Mouse (Mus musculus): ENCODE results near the gene Znrf4. TPM values are rescaled to one million over a fixed set of nuclear protein-coding genes. Genes with fewer than 3 reads are reported as not detected.

Gene Znrf4
- polyA plus RNA-seq, 2 experiments = not detected

DNA sequence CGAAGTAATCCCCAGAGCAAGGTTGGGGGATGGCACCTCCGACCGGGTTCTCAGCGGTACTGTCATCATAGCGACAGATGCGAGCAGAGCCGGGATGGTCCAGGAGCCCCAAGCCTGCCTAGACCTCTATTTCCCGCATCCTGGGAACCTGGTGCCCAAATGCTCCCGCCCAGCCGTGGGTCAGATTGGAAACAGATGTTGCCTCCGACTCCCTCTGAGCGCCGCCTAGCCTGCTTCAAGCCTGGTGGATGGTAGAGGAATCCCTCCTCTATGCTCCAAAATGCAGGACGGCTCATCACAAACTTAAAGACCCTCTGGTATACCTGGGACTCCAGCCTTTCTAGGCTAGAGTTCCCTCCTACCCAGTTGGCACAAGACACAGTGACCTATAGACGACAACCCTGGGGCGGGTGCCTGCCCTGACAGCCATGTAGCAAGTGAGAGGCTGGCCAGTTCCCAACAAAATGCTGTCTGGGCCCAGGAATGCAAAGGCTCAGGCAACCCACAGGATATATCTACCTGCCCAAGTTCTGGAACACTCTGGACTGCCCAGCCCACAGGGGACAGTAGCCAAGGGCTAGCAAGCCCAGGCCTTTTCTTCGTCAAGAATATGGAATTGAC, 49.3 kb downstream of the Znrf4 start:
- Histone ChIP-seq H3K9ac (ENCODE audit: low read depth, low read length, severe bottlenecking) (peak overlapping the region; percentile 43), H3K36me3 (ENCODE audit: control insufficient read depth, insufficient read depth, low read length) (peaks cover 8% of the 10 kb centered on the region), H3K9me3 (ENCODE audit: control insufficient read depth, low read length) (no peaks in the 10 kb centered on the region), H3K4me2 (replicated peaks; ENCODE audit: low read depth, low read length, severe bottlenecking) (peak overlapping the region; percentile 60), H3K4me1 (ENCODE audit: control insufficient read depth, insufficient read depth, low read length) (peaks cover 36% of the 10 kb centered on the region), H3K27ac (replicated peaks; ENCODE audit: low read depth, low read length) (peak overlapping the region; percentile 94), H3K4me3 (replicated peaks; ENCODE audit: low read length) (peak overlapping the region; percentile 70), H3K27me3 (ENCODE audit: control insufficient read depth, insufficient read depth, low read length) (no peaks in the 10 kb centered on the region)
- TF ChIP-seq POLR2A (IDR thresholded peaks at IDR 0.05; ENCODE audit: borderline replicate concordance, extremely low read depth, insufficient read depth, insufficient read length) = no peak
- peak; percentile 28 for ATAC-seq (ENCODE audit: low FRiP score, low read depth)
- WGBS = 2% methylated on average over 17 of the region's 17 CpGs
- peak; percentile 84 for DNase-seq (ENCODE audit: low spot score)

- ATAC-seq (ENCODE audit: low FRiP score, low read depth) (peak; percentile 92), DNase-seq (ENCODE audit: low spot score) (peak; percentile 100)
- WGBS = under 1% methylated on average over 63 of the region's 77 CpGs
- Histone ChIP-seq H3K36me3 (ENCODE audit: control insufficient read depth, insufficient read depth, low read length) (peaks cover 14% of the 10 kb centered on the region), H3K4me1 (ENCODE audit: control insufficient read depth, insufficient read depth, low read length) (peaks cover 31% of the 10 kb centered on the region), H3K9me3 (ENCODE audit: control insufficient read depth, low read length) (no peaks in the 10 kb centered on the region), H3K4me2 (replicated peaks; ENCODE audit: low read depth, low read length, severe bottlenecking) (peak overlapping the region; percentile 60), H3K4me3 (replicated peaks; ENCODE audit: low read length) (peak overlapping the region; percentile 70), H3K27me3 (ENCODE audit: control insufficient read depth, insufficient read depth, low read length) (no peaks in the 10 kb centered on the region), H3K27ac (replicated peaks; ENCODE audit: low read depth, low read length) (peak overlapping the region; percentile 94), H3K9ac (ENCODE audit: low read depth, low read length, severe bottlenecking) (peak overlapping the region; percentile 74)
- TF ChIP-seq POLR2A (IDR thresholded peaks at IDR 0.05; ENCODE audit: borderline replicate concordance, extremely low read depth, insufficient read depth, insufficient read length) = 0 out of 2 replicates have a peak, but pooled peaks have one; percentile 42
Observed at GRCm38 (mm10) chr17:56461771-56462743, 50.2 kb downstream of the Znrf4 start.

Other genes starting within 250 kb of the Znrf4 start
- 12.5 and 16.5 TPM in 2 replicates for gene Ticam1, start 235.6 kb downstream of the Znrf4 start, polyA plus RNA-seq (2012; rRNA removed)
- 8.2 and 8.7 TPM in 2 replicates for gene Ticam1, start 235.6 kb downstream of the Znrf4 start, polyA plus RNA-seq (2014; fragmentation: Nextera tagmentation; extraction: Ambion mirVana)
- 41.0 and 44.1 TPM in 2 replicates for gene Plin3, start 219.6 kb downstream of the Znrf4 start, polyA plus RNA-seq (2012; rRNA removed)
- 90.1 and 90.3 TPM in 2 replicates for gene Plin3, start 219.6 kb downstream of the Znrf4 start, polyA plus RNA-seq (2014; fragmentation: Nextera tagmentation; extraction: Ambion mirVana)
- gene Arrdc5, start 212.1 kb downstream of the Znrf4 start, polyA plus RNA-seq (2012; rRNA removed) = not detected in 2 replicates
- gene Arrdc5, start 212.1 kb downstream of the Znrf4 start, polyA plus RNA-seq (2014; fragmentation: Nextera tagmentation; extraction: Ambion mirVana) = not detected in 2 replicates
- gene Uhrf1, start 209.1 kb downstream of the Znrf4 start, polyA plus RNA-seq (2012; rRNA removed) = 105 and 116 TPM in 2 replicates
- 89.0 and 93.9 TPM in 2 replicates for gene Uhrf1, start 209.1 kb downstream of the Znrf4 start, polyA plus RNA-seq (2014; fragmentation: Nextera tagmentation; extraction: Ambion mirVana)
- gene Kdm4b, start 186.4 kb downstream of the Znrf4 start, polyA plus RNA-seq (2012; rRNA removed) = 36.4 and 47.3 TPM in 2 replicates
- 36.0 and 37.0 TPM in 2 replicates for gene Kdm4b, start 186.4 kb downstream of the Znrf4 start, polyA plus RNA-seq (2014; fragmentation: Nextera tagmentation; extraction: Ambion mirVana)
- gene Ptprs, start 35.9 kb downstream of the Znrf4 start, polyA plus RNA-seq (2012; rRNA removed) = 483 and 667 TPM in 2 replicates
- gene Ptprs, start 35.9 kb downstream of the Znrf4 start, polyA plus RNA-seq (2014; fragmentation: Nextera tagmentation; extraction: Ambion mirVana) = 116 and 131 TPM in 2 replicates
- gene Gm20219, start 42.0 kb upstream of the Znrf4 start, polyA plus RNA-seq (2012; rRNA removed) = 7.7 and 8.7 TPM in 2 replicates
- gene Gm20219, start 42.0 kb upstream of the Znrf4 start, polyA plus RNA-seq (2014; fragmentation: Nextera tagmentation; extraction: Ambion mirVana) = 5.7 and 9.1 TPM in 2 replicates
- 99.9 and 133 TPM in 2 replicates for gene Safb2, start 72.2 kb upstream of the Znrf4 start, polyA plus RNA-seq (2012; rRNA removed)
- gene Safb2, start 72.2 kb upstream of the Znrf4 start, polyA plus RNA-seq (2014; fragmentation: Nextera tagmentation; extraction: Ambion mirVana) = 52.1 and 66.3 TPM in 2 replicates
- gene Safb, start 72.4 kb upstream of the Znrf4 start, polyA plus RNA-seq (2012; rRNA removed) = 157 and 169 TPM in 2 replicates
- 71.8 and 83.6 TPM in 2 replicates for gene Safb, start 72.4 kb upstream of the Znrf4 start, polyA plus RNA-seq (2014; fragmentation: Nextera tagmentation; extraction: Ambion mirVana)
- 112 and 141 TPM in 2 replicates for gene 2410015M20Rik, start 97.3 kb upstream of the Znrf4 start, polyA plus RNA-seq (2012; rRNA removed)
- 257 and 294 TPM in 2 replicates for gene 2410015M20Rik, start 97.3 kb upstream of the Znrf4 start, polyA plus RNA-seq (2014; fragmentation: Nextera tagmentation; extraction: Ambion mirVana)
- 2,428 and 2,960 TPM in 2 replicates for gene Rpl36, start 101.0 kb upstream of the Znrf4 start, polyA plus RNA-seq (2012; rRNA removed)
- 2,222 and 2,347 TPM in 2 replicates for gene Rpl36, start 101.0 kb upstream of the Znrf4 start, polyA plus RNA-seq (2014; fragmentation: Nextera tagmentation; extraction: Ambion mirVana)
- gene Lonp1, start 114.5 kb upstream of the Znrf4 start, polyA plus RNA-seq (2012; rRNA removed) = 76.7 and 79.4 TPM in 2 replicates
- gene Lonp1, start 114.5 kb upstream of the Znrf4 start, polyA plus RNA-seq (2014; fragmentation: Nextera tagmentation; extraction: Ambion mirVana) = 45.6 and 54.9 TPM in 2 replicates
- 1.0 TPM in 2 replicates for gene Catsperd, start 115.7 kb upstream of the Znrf4 start, polyA plus RNA-seq (2012; rRNA removed)
- 0.48 and 0.58 TPM in 2 replicates for gene Catsperd, start 115.7 kb upstream of the Znrf4 start, polyA plus RNA-seq (2014; fragmentation: Nextera tagmentation; extraction: Ambion mirVana)
- gene Ranbp3, start 160.9 kb upstream of the Znrf4 start, polyA plus RNA-seq (2012; rRNA removed) = 139 and 154 TPM in 2 replicates
- gene Ranbp3, start 160.9 kb upstream of the Znrf4 start, polyA plus RNA-seq (2014; fragmentation: Nextera tagmentation; extraction: Ambion mirVana) = 86.3 and 93.8 TPM in 2 replicates
- gene Ndufa11, start 205.3 kb upstream of the Znrf4 start, polyA plus RNA-seq (2012; rRNA removed) = 251 and 322 TPM in 2 replicates
- gene Ndufa11, start 205.3 kb upstream of the Znrf4 start, polyA plus RNA-seq (2014; fragmentation: Nextera tagmentation; extraction: Ambion mirVana) = 469 and 480 TPM in 2 replicates
- gene Vmac, start 205.6 kb upstream of the Znrf4 start, polyA plus RNA-seq (2012; rRNA removed) = 23.4 and 24.1 TPM in 2 replicates
- gene Vmac, start 205.6 kb upstream of the Znrf4 start, polyA plus RNA-seq (2014; fragmentation: Nextera tagmentation; extraction: Ambion mirVana) = 24.1 and 25.0 TPM in 2 replicates
- gene Nrtn, start 245.1 kb upstream of the Znrf4 start, polyA plus RNA-seq (2012; rRNA removed) = 24.1 and 36.7 TPM in 2 replicates
- 31.9 and 36.5 TPM in 2 replicates for gene Nrtn, start 245.1 kb upstream of the Znrf4 start, polyA plus RNA-seq (2014; fragmentation: Nextera tagmentation; extraction: Ambion mirVana)